Mouse (Mus musculus) hindbrain, embryonic 13.5 days (tissue): ENCODE measurements around the gene Mut. TPM values are rescaled to one million over a fixed set of nuclear protein-coding genes. Genes with fewer than 3 reads are reported as not detected.

ENCODE experiments used
- ATAC-seq: fragments of 200-750 bp; cut with Nextera tagmentation; 2 replicates; pipeline ENCODE4 v1.8.0; 2017; ENCODE audit warnings: moderate TSS enrichment; ENCODE audit not compliant: low FRiP score
- H3K27ac ChIP-seq: fragments of 300-500 bp; sonication (generic); 2 replicates; pipeline ENCODE4 v1.5.1; 2015; ENCODE audit warnings: inconsistent platforms, mild to moderate bottlenecking, moderate library complexity
- H3K27me3 ChIP-seq: fragments of 300-500 bp; sonication (generic); 2 replicates; pipeline ENCODE4 v1.6.1; 2015; ENCODE audit warnings: mild to moderate bottlenecking, inconsistent platforms
- H3K36me3 ChIP-seq: fragments of 300-500 bp; sonication (generic); 2 replicates; pipeline ENCODE4 v1.6.1; 2015; ENCODE audit warnings: mild to moderate bottlenecking, inconsistent platforms
- H3K4me1 ChIP-seq: fragments of 300-500 bp; sonication (generic); replicated peaks from 2 replicates; pipeline ENCODE4 v1.6.1; 2015; ENCODE audit warnings: inconsistent platforms
- H3K4me2 ChIP-seq: fragments of 300-500 bp; sonication (generic); 2 replicates; pipeline ENCODE4 v1.6.1; 2015; ENCODE audit warnings: inconsistent platforms, mild to moderate bottlenecking, moderate library complexity
- H3K4me3 ChIP-seq: fragments of 300-500 bp; sonication (generic); 2 replicates; pipeline ENCODE4 v1.5.1; 2015; ENCODE audit warnings: mild to moderate bottlenecking, inconsistent platforms
- H3K9ac ChIP-seq: fragments of 300-500 bp; sonication (generic); 2 replicates; pipeline ENCODE4 v1.6.1; 2015; ENCODE audit warnings: mild to moderate bottlenecking, inconsistent platforms
- H3K9me3 ChIP-seq: fragments of 300-500 bp; sonication (generic); 2 replicates; pipeline ENCODE4 v1.6.1; 2016; ENCODE audit warnings: inconsistent platforms
- WGBS: fragments of 180-500 bp; shearing (Covaris S2); methylation state at CpG from one replicate; pipeline ENCODE4 v1.1.7; 2015; 5-methylcytosine and 5-hydroxymethylcytosine counted together
- polyA plus RNA-seq: library from polyadenylated mRNA; unstranded; fragments of >200 nt; fragmentation: Nextera tagmentation; extraction: Ambion mirVana; gene quantifications from 2 replicates; pipeline ENCODE4 v1.2.1, GENCODE M21; 2015

Mut gene
- 23.6 and 24.9 TPM in 2 replicates for polyA plus RNA-seq

DNA sequence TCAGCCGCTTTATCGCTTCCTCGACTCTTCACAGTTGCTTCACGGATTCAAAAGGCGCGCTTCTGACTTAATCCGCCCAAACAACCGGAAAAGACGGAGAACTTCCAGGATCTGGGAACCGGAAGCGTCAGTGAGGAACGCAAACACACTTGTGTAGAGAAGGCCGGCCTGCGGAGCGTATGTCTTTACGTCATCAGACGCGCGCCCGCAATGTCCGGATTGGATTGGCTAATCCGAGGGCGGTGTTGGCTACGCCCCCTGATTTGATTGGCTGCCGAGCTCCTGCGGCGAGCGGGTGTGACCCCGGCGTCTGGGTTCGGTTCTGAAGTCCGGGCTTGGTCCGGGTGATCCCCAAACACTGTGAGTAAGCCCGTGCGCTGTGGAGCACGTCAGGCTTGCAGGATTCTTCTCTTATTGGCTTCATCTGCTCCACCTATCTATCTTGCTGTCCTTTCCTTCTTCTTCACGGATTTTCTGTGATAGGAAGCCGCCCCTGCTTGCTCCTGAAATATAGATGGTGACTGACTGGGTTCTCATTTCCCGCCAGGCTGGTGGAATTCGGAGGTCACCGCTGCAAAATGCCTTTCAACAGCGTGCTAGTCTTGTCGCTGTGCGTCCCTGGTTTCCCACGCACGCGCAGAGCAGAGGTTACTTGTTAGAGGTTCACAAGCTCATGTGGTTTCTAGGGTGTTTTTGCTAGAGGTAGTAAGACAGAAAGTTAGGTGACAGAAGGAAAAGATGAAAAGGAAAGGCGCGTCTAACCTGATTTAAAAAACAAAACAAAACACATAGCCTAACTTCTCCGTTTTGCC, at the start of gene Mut, which contains the start of gene Cenpq:
TSS of gene Mut (plus strand) at position 266 of the 812 bp plus-strand sequence.
TSS of gene Cenpq (minus strand) at position 628 of the 812 bp plus-strand sequence.
- Histone ChIP-seq H3K4me3 (peak within 1 kb of the TSS; percentile 58), H3K9me3 (no peaks in the 10 kb centered on the region), H3K4me1 (peaks cover 16% of the 10 kb centered on the region), H3K9ac (peak within 1 kb of the TSS; percentile 83), H3K27ac (peak within 1 kb of the TSS; percentile 94), H3K27me3 (no peaks in the 10 kb centered on the region), H3K36me3 (peaks cover 10% of the 10 kb centered on the region; the same call in 1 of the 2 replicates), H3K4me2 (peak within 1 kb of the TSS; percentile 82)
- under 1% methylated on average over 50 of the region's 50 CpGs for WGBS
- ATAC-seq, result peak; percentile 100

DNA sequence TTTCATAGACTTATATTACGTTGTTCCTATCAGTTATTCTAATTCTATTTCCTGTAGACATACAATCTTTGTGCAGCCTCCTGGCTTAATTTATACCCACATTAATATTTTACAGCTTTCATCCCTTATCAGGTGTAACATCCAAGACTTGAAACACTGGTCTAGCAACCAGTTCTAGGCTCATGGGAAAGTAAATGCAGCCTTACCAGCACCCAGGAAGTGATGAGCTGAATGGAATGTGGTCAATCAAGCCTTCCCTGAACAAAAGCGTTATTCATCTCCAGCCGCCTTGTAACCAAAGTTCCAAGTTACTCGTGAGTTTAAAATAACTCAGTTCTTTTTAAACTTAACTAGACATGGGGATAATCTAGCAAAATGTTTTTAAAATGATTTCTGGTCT, 49.3 kb upstream of the Mut start:
- peaks cover 5% of the 10 kb centered on the region for H3K4me1 ChIP-seq
- ATAC-seq, result no peak
- H3K36me3 ChIP-seq, result no peaks in the 10 kb centered on the region
- H3K9ac ChIP-seq, result no peak overlapping the region
- H3K27me3 ChIP-seq, result peaks cover 11% of the 10 kb centered on the region
- no peaks in the 10 kb centered on the region for H3K9me3 ChIP-seq
- no peak overlapping the region for H3K4me2 ChIP-seq
- H3K4me3 ChIP-seq, result no peak overlapping the region
- H3K27ac ChIP-seq, result no peak overlapping the region
- 89% methylated on average over 4 of the region's 4 CpGs for WGBS

DNA sequence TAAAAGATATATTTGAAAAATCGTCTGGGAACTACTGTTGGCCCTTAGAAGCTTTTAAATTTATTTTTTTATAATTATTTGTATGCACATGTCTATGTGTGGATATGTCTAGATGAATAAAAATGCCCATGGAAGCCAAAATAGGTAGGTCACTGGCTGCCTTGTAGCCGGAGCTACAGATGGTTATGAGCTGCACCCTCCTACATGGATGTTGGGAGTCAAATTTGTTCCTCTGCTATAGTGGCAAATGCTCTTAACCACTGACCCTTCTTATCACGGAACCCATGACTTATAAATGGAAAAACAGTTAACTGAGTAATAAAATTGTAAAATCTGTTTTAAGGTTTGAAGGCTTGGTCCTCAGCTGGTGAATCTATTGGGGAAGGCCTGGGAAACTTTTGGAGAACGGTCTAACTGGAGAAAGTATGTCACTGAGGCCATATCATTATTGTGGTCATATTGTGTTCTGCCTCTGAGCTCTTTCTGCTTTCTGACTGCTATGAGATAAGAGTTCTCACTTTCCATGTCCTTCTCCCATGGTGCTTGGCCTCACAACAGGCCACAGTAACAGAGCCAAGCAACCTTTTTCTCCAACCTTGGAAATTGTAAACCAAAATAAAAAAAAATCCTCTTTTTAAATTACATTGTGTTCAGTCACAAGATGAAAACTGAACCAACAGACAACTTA, 46.5 kb upstream of the Mut start:
- Histone ChIP-seq H3K9ac (no peak overlapping the region), H3K27me3 (no peaks in the 10 kb centered on the region), H3K4me2 (no peak overlapping the region), H3K9me3 (no peaks in the 10 kb centered on the region), H3K27ac (no peak overlapping the region), H3K4me3 (no peak overlapping the region), H3K4me1 (no peaks in the 10 kb centered on the region), H3K36me3 (no peaks in the 10 kb centered on the region)
- WGBS, result 85% methylated on average over 4 of the region's 4 CpGs
- no peak for ATAC-seq

DNA sequence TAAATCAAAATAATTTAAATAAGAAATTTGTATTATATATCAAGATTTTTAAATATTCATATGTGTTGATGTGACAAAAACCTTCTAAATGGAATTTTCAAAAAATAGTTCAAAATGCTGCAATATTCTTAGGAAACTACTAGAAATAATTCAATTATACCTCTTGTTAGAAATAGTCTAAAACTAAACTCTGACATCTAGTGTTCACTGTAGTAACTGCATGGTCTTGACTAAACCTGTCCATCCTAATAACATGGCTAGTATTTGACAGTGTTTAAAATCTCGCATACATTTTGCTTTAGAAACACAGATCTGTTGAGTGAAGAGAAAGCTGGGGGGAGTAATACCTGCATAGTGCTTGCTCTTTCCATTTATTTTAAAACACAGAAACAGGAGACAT, 37.6 kb upstream of the Mut start:
- Histone ChIP-seq H3K9ac (no peak overlapping the region), H3K4me2 (no peak overlapping the region), H3K36me3 (no peaks in the 10 kb centered on the region), H3K27ac (no peak overlapping the region), H3K27me3 (no peaks in the 10 kb centered on the region), H3K4me3 (no peak overlapping the region), H3K9me3 (no peaks in the 10 kb centered on the region), H3K4me1 (no peaks in the 10 kb centered on the region)
- ATAC-seq, result no peak
- 76% methylated on average over 1 of the region's 1 CpGs for WGBS

DNA sequence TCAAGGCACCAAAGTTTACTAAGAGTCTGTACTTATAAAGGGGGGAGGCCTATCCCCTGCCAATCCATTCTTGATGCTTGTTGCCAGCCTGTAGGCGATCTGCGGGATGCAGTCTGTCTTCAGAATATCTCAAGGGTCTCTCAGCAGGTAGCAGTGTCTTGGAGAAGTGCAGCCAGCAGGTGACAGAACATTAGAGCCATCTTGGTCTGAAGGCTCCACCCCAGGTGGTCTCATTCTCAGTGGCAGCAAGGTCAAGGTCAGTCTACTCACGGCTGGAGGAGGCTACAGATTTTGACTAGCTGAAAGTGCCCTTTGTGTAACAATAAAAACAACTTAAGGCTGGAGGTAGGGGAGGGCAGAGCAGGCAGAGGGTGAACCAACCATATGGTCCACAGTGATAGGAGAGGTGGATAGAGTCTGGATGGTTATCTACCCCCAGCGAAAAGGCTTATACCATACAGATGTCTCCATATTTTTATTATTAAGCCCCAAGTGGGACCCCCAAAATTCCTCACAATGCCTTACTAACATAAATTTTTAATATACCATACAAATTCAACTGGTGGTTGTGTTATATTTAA, 34.6 kb upstream of the Mut start:
- 36% methylated on average over 4 of the region's 4 CpGs for WGBS
- Histone ChIP-seq H3K27ac (no peak overlapping the region), H3K9me3 (no peaks in the 10 kb centered on the region), H3K4me3 (no peak overlapping the region), H3K27me3 (no peaks in the 10 kb centered on the region), H3K4me2 (no peak overlapping the region), H3K4me1 (peaks cover 5% of the 10 kb centered on the region; the same call in 1 of the 2 replicates), H3K36me3 (no peaks in the 10 kb centered on the region), H3K9ac (no peak overlapping the region)
- no peak for ATAC-seq

DNA sequence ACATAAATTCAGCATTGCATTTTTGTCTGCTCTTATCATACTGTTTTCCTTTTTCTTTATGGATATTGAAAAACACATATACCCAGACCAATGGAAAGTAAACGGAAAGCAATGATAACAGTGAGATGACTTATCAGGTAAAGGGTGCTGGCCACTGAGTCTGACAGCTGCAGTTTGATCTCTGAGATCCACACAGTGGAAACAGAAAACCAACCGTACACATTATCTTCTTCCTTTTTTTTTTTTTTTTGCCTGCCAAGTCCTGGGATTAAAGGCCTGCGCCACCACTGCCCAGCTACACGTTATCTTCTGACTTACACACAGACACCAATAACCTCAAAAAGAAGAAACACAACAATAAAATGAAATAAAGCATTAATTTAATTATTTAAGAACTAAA, 31.1 kb upstream of the Mut start:
- no peaks in the 10 kb centered on the region for H3K36me3 ChIP-seq
- no peak overlapping the region for H3K9ac ChIP-seq
- H3K9me3 ChIP-seq, result no peaks in the 10 kb centered on the region
- no peak overlapping the region for H3K27ac ChIP-seq
- no peak overlapping the region for H3K4me2 ChIP-seq
- H3K27me3 ChIP-seq, result no peaks in the 10 kb centered on the region
- no peak overlapping the region for H3K4me3 ChIP-seq
- 68% methylated on average over 4 of the region's 4 CpGs for WGBS
- H3K4me1 ChIP-seq, result peaks cover 5% of the 10 kb centered on the region; the same call in 1 of the 2 replicates
- no peak for ATAC-seq

DNA sequence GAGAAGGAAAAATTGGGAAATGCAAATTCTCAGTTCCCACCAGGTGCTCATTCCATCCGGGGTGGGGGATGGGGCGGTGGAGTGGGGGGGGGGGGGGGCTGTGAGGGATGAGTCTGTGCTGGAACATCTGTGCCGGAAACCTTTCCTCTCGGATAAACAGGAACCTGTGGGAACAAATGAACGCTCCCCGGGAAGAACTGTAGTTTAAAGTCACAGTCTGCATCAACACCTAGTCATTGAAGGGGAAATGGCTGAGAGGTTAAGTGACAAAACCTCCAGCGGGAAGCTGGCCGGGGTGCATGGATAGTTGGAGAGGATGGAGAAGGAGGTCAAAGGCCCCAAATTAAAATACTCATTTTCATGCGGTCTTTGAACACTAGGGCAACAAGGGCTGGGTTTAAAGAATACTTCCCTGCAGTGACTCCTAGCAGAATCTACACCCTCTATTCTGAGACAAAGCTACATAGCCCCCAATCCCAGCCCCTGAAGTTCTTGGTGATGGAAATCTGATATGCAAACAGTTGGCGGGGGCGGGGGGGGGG, 30.4 kb upstream of the Mut start:
- ATAC-seq, result peak; percentile 32; the same call in 1 of the 2 replicates
- WGBS, result 14% methylated on average over 11 of the region's 11 CpGs
- Histone ChIP-seq H3K27me3 (no peaks in the 10 kb centered on the region), H3K4me1 (peaks cover 5% of the 10 kb centered on the region; the same call in 1 of the 2 replicates), H3K27ac (no peak overlapping the region), H3K9ac (no peak overlapping the region), H3K4me2 (peak overlapping the region; percentile 44), H3K9me3 (no peaks in the 10 kb centered on the region), H3K4me3 (no peak overlapping the region), H3K36me3 (no peaks in the 10 kb centered on the region)

DNA sequence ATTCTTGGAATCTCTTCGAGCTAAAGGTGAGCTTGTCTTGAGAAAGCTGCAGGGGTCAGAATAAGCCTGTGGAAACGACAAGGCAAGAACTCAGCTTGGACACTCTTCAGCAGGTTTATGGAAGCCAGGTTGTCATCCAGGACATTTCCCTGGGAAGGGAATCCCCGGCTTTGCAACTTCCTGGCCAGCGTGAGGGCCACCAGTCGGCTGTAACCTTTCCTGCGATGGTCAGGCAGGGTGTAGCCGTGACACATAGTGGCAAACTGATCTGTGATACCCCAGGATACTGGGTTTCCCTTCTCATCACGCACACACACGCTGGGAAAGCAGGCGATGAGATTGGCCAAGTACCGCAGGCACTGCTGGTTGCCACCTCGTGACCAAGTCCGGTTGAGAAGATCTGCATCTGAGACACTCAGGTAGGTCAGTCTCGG, 29.7 kb upstream of the Mut start:
- WGBS, result 14% methylated on average over 14 of the region's 14 CpGs
- Histone ChIP-seq H3K27me3 (no peaks in the 10 kb centered on the region), H3K27ac (no peak overlapping the region), H3K36me3 (no peaks in the 10 kb centered on the region), H3K4me3 (peak overlapping the region; percentile 15), H3K4me2 (peak overlapping the region; percentile 44), H3K9ac (no peak overlapping the region), H3K4me1 (peaks cover 5% of the 10 kb centered on the region; the same call in 1 of the 2 replicates), H3K9me3 (no peaks in the 10 kb centered on the region)
- no peak for ATAC-seq

DNA sequence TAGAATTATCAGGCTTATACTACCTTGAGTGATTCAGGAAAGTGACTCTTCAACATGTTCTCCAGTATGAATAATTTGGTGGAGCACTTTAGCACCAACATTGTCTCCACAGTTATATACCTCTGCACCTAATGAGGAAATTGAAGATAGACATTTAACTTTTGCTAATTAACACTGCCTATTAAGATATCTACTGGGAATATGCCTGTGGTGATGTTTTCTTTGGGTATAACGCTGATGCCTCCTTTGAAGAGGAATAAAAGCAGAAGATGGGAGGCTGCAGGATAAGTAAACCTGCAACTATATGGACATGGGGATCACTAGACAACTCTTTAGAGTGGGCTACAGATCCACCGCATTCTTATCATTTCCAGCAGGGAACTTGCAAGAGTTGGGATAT, 20.2 kb upstream of the Mut start, which contains the start of gene Glyatl3:
TSS of gene Glyatl3 (minus strand) at position 101 of the 400 bp plus-strand sequence.
- Histone ChIP-seq H3K9ac (no peak within 1 kb of the TSS), H3K9me3 (no peaks in the 10 kb centered on the region), H3K27ac (no peak within 1 kb of the TSS), H3K36me3 (no peaks in the 10 kb centered on the region), H3K4me2 (no peak within 1 kb of the TSS), H3K4me1 (no peaks in the 10 kb centered on the region), H3K27me3 (no peaks in the 10 kb centered on the region), H3K4me3 (no peak within 1 kb of the TSS)
- ATAC-seq, result no peak
- WGBS, result 92% methylated on average over 2 of the region's 2 CpGs

DNA sequence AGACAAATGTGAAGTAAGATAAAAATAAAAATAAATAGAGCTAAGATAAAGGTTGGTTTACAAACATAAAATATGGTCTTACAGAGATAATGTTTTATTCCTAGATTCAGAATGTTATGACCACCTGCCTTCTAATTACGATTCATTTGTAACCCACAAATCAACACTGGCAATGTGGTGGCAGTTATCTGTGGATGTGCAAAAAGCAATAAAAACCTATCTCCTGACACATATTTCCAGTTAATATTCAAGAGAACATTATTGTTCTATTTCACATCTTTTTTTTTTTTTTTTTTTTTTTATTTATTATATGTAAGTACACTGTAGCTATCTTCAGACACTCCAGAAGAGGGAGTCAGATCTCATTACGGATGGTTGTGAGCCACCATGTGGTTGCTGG, 19.0 kb upstream of the Mut start:
- ATAC-seq, result no peak
- no peaks in the 10 kb centered on the region for H3K36me3 ChIP-seq
- no peak overlapping the region for H3K4me3 ChIP-seq
- H3K27me3 ChIP-seq, result no peaks in the 10 kb centered on the region
- WGBS, result 99% methylated on average over 2 of the region's 2 CpGs
- no peak overlapping the region for H3K9ac ChIP-seq
- H3K9me3 ChIP-seq, result no peaks in the 10 kb centered on the region
- H3K27ac ChIP-seq, result no peak overlapping the region
- H3K4me1 ChIP-seq, result no peaks in the 10 kb centered on the region
- H3K4me2 ChIP-seq, result no peak overlapping the region

DNA sequence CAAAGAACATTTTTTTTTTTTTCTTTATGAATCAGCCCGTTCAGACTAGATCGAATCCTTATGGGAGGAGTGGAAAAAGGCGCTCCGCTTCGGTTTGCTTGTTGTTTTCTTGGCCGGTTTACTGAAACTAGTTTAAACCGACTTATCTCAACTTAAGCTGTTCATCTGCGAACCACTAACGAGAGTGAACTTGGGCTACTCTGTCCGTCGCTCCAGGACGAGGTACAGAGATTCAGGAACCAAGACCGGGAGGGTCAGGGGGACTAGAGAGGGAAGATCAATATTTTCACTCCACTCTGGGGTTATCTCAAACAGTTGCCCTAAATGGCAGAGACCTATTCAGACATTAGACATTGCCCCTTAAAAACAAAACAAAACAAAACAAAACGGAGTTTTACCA, 500 bp upstream of the Mut start:
- H3K4me1 ChIP-seq, result peaks cover 16% of the 10 kb centered on the region
- 2% methylated on average over 14 of the region's 14 CpGs for WGBS
- no peaks in the 10 kb centered on the region for H3K9me3 ChIP-seq
- H3K4me3 ChIP-seq, result peak overlapping the region; percentile 58
- peak; percentile 49 for ATAC-seq
- peak overlapping the region; percentile 82 for H3K4me2 ChIP-seq
- H3K9ac ChIP-seq, result peak overlapping the region; percentile 55
- H3K27ac ChIP-seq, result no peak overlapping the region
- peaks cover 13% of the 10 kb centered on the region; the same call in 1 of the 2 replicates for H3K36me3 ChIP-seq
- H3K27me3 ChIP-seq, result no peaks in the 10 kb centered on the region

DNA sequence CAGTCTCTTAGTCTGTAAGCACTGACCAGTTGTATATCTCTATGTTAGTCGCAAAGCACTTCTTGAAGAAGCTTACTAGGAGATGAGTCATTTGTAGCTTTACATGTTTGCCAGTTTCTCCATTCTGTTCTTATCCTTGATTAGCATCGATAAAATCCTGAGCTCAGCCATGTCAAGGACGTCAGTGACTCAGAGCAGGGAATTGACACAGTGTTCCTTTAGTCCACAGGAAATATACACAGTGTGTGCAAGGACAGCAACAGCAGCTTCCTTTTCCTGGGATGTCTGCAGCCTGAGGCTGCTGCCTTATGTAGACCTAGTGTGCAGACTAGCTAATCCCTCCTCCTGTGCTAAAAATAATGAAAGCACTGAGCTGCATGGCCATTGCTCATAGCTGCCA, 14.0 kb downstream of the Mut start:
- H3K4me1 ChIP-seq, result no peaks in the 10 kb centered on the region
- whole genome bisulfite sequencing, result 95% methylated on average over 3 of the region's 3 CpGs
- H3K9ac ChIP-seq, result no peak overlapping the region
- no peaks in the 10 kb centered on the region for H3K9me3 ChIP-seq
- ATAC-seq, result no peak
- no peaks in the 10 kb centered on the region for H3K27me3 ChIP-seq
- no peak overlapping the region for H3K4me3 ChIP-seq
- H3K27ac ChIP-seq, result no peak overlapping the region
- H3K36me3 ChIP-seq, result peaks cover 54% of the 10 kb centered on the region
- H3K4me2 ChIP-seq, result no peak overlapping the region
